Comparison of ENCODE assay signal across 10 mouse cellular contexts in genomic region chr3:20002786-20003185, GRCm38 (mm10). TPM values are rescaled to one million over a fixed set of nuclear protein-coding genes. Genes with fewer than 3 reads are reported as not detected.
DNase-seq lines count a peak whose midpoint lies in the region; ATAC-seq lines count a peak whose summit lies in the region.
"Had no signal": no experiment of that assay in that cellular context is flagged by ENCODE, and none has a peak within 500 bp of the region (broad histone marks: within the 10 kb centered on the region; RNA-seq: fewer than 3 reads in every experiment).

No protein-coding gene starts in this region.

- no peak overlapping the region for H3K4me3 ChIP-seq in heart, embryonic 10.5 days
- H3K4me3 ChIP-seq: erythroblast, embryonic 14.5 days had no signal

- 78% methylated on average over 5 of the region's 5 CpGs for WGBS in heart, embryonic 10.5 days

- intact Hi-C loops in left cerebral cortex, postnatal 4 days (cut with DNase I): loop anchor here (10.0 kb wide), 1 partner anchor 98 kb away; no protein-coding TSS in a partner anchor

- no peaks in the 10 kb centered on the region for H3K4me1 ChIP-seq in heart, embryonic 10.5 days

- no peaks in the 10 kb centered on the region for H3K27me3 ChIP-seq in heart, embryonic 10.5 days (ENCODE audit: insufficient read depth, poor library complexity, severe bottlenecking)

- no peak overlapping the region for H3K27ac ChIP-seq in heart, embryonic 10.5 days

- peaks cover 22% of the 10 kb centered on the region; the same call in 1 of the 2 replicates for H3K36me3 ChIP-seq in heart, embryonic 10.5 days

- peak; percentile 29 to 59 for DNase-seq in heart, adult 18-20 months
- no peak for DNase-seq in heart, embryonic 10.5 days (ENCODE audit: low spot score)
- DNase-seq in thymus, postnatal 14 days: peak; percentile 39
- DNase-seq in thymus, adult 18-20 months: no peak
- peak; percentile 30 for DNase-seq in induced T-regulatory cell, adult 2 months (ENCODE audit: low read depth)
- no peak for DNase-seq in left cerebral cortex, postnatal 4 days
- DNase-seq in ovary, postnatal 36 days (ENCODE audit: low spot score): no peak
- DNase-seq: layer of hippocampus, adult 9-11 months had no signal

- no peak for ATAC-seq in monocyte, adult 5-6 weeks (replicated peaks; ENCODE audit: insufficient number of reproducible peaks, low FRiP score, low TSS enrichment, poor library complexity, severe bottlenecking)

- H3K9me3 ChIP-seq in heart, embryonic 10.5 days: no peaks in the 10 kb centered on the region

RNA-seq across cellular contexts. Expression of gene Hps3, which starts 32.3 kb away (rescaled TPM):
- 1 to 10 TPM; 6.4 to 9.4 TPM for total RNA-seq in heart, adult 18-20 months (2021)
- polyA plus RNA-seq in heart, embryonic 10.5 days (2016; fragmentation: Nextera tagmentation; extraction: Ambion mirVana): 9.2 and 11.4 TPM in 2 replicates
- 10 to 100 TPM; 21.6 to 23.5 TPM for total RNA-seq in left cerebral cortex, postnatal 4 days (2021)
- total RNA-seq in monocyte, adult 5-6 weeks (2017): 122 to 144 TPM (median 129 TPM) in 3 replicates

RNA-seq across cellular contexts. Expression of gene Cp, which starts 45.9 kb away (rescaled TPM):
- total RNA-seq in heart, adult 18-20 months (2021): 10 to 100 TPM; 34.6 to 46.0 TPM
- 0.29 and 0.39 TPM in 2 replicates for polyA plus RNA-seq in heart, embryonic 10.5 days (2016; fragmentation: Nextera tagmentation; extraction: Ambion mirVana)
- 10 to 100 TPM in 1 of 2 experiments, 1 to 10 TPM in 1; 8.8 to 10.6 TPM for total RNA-seq in left cerebral cortex, postnatal 4 days (2021)
- 4.2 to 5.5 TPM (median 5.0 TPM) in 3 replicates for total RNA-seq in monocyte, adult 5-6 weeks (2017)
- polyA plus RNA-seq: erythroblast, embryonic 14.5 days had no signal

RNA-seq across cellular contexts. Expression of gene Hltf, which starts 54.8 kb away (rescaled TPM):
- 10 to 100 TPM; 10.4 to 14.2 TPM for total RNA-seq in heart, adult 18-20 months (2021)
- polyA plus RNA-seq in heart, embryonic 10.5 days (2016; fragmentation: Nextera tagmentation; extraction: Ambion mirVana): 15.7 and 19.7 TPM in 2 replicates
- total RNA-seq in left cerebral cortex, postnatal 4 days (2021): 10 to 100 TPM; 17.4 to 17.7 TPM
- total RNA-seq in monocyte, adult 5-6 weeks (2017): 47.1 to 92.7 TPM (median 58.3 TPM) in 3 replicates

Comparison
In these comparisons a context has a peak if more than half of its experiments do, and no peak if none do; other contexts are left out.
1. DNase-seq: peak in heart, adult 18-20 months (2 of 2), thymus, postnatal 14 days (single experiment) and induced T-regulatory cell, adult 2 months (single experiment); none in heart, embryonic 10.5 days (single experiment), thymus, adult 18-20 months (0 of 2), left cerebral cortex, postnatal 4 days (single experiment) and ovary, postnatal 36 days (single experiment).